Mouse (Mus musculus) limb, embryonic 13.5 days (tissue): ENCODE measurements around the gene Gjb1. TPM values are rescaled to one million over a fixed set of nuclear protein-coding genes. Genes with fewer than 3 reads are reported as not detected.
A peak's percentile ranks its signal among the peaks of the same experiment; 100 is the strongest.

ENCODE experiments used
- ATAC-seq: fragments of 200-750 bp; cut with Nextera tagmentation; 2 replicates; pipeline ENCODE4 v1.8.0; 2017; ENCODE audit warnings: low read depth, moderate number of reproducible peaks, moderate TSS enrichment; ENCODE audit not compliant: low FRiP score
- H3K27ac ChIP-seq: fragments of 300-500 bp; sonication (generic); 2 replicates; pipeline ENCODE4 v1.5.1; 2015; ENCODE audit warnings: inconsistent platforms, mild to moderate bottlenecking, moderate library complexity
- H3K27me3 ChIP-seq: fragments of 300-500 bp; sonication (generic); 2 replicates; pipeline ENCODE4 v1.6.1; 2015; ENCODE audit warnings: mild to moderate bottlenecking, inconsistent platforms
- H3K36me3 ChIP-seq: fragments of 300-500 bp; sonication (generic); 2 replicates; pipeline ENCODE4 v1.6.1; 2015; ENCODE audit warnings: inconsistent platforms, mild to moderate bottlenecking, moderate library complexity
- H3K4me1 ChIP-seq: fragments of 300-500 bp; sonication (generic); 2 replicates; pipeline ENCODE4 v1.6.1; 2015; ENCODE audit warnings: inconsistent platforms
- H3K4me2 ChIP-seq: fragments of 300-500 bp; sonication (generic); replicated peaks from 2 replicates; pipeline ENCODE4 v1.6.1; 2015; ENCODE audit warnings: inconsistent platforms, mild to moderate bottlenecking, moderate library complexity
- H3K4me3 ChIP-seq: fragments of 300-500 bp; sonication (generic); 2 replicates; pipeline ENCODE4 v1.5.1; 2015; ENCODE audit warnings: moderate library complexity, mild to moderate bottlenecking, inconsistent platforms
- H3K9ac ChIP-seq: fragments of 300-500 bp; sonication (generic); 2 replicates; pipeline ENCODE4 v1.6.1; 2015; ENCODE audit warnings: mild to moderate bottlenecking, inconsistent platforms
- H3K9me3 ChIP-seq: fragments of 300-500 bp; sonication (generic); 2 replicates; pipeline ENCODE4 v1.6.1; 2016; ENCODE audit warnings: inconsistent platforms
- WGBS: fragments of 180-500 bp; shearing (Covaris S2); methylation state at CpG from one replicate; pipeline ENCODE4 v1.1.7; 2015; 5-methylcytosine and 5-hydroxymethylcytosine counted together
- polyA plus RNA-seq: library from polyadenylated mRNA; unstranded; fragments of >200 nt; fragmentation: Nextera tagmentation; extraction: Ambion mirVana; gene quantifications from 2 replicates; pipeline ENCODE4 v1.2.1, GENCODE M21; 2015

The Gjb1 gene
- polyA plus RNA-seq, 1 experiment from 2014 or later: not detected

- H3K4me3 ChIP-seq: no peak overlapping the region
- no peaks in the 10 kb centered on the region for H3K9me3 ChIP-seq
- H3K9ac ChIP-seq: no peak overlapping the region
- no peak overlapping the region for H3K27ac ChIP-seq
- H3K36me3 ChIP-seq: no peaks in the 10 kb centered on the region
- WGBS: 71% methylated on average over 3 of the region's 3 CpGs
- ATAC-seq: no peak
- H3K4me1 ChIP-seq: no peaks in the 10 kb centered on the region
- H3K27me3 ChIP-seq: peaks cover 22% of the 10 kb centered on the region
- H3K4me2 ChIP-seq: no peak overlapping the region
These were observed 5.6 kb upstream of the Gjb1 start for GRCm38 (mm10) chrX:101370573-101370972.

- Histone ChIP-seq H3K9me3 (no peaks in the 10 kb centered on the region), H3K9ac (no peak overlapping the region), H3K4me1 (no peaks in the 10 kb centered on the region), H3K4me2 (no peak overlapping the region), H3K4me3 (no peak overlapping the region), H3K27me3 (peaks cover 28% of the 10 kb centered on the region), H3K27ac (no peak overlapping the region), H3K36me3 (no peaks in the 10 kb centered on the region)
- no peak for ATAC-seq
- WGBS: 51% methylated on average over 5 of the region's 5 CpGs
These were observed 3.2 kb upstream of the Gjb1 start for GRCm38 (mm10) chrX:101372946-101373345.

- Histone ChIP-seq H3K9me3 (no peaks in the 10 kb centered on the region), H3K36me3 (no peaks in the 10 kb centered on the region), H3K27ac (no peak overlapping the region), H3K9ac (no peak overlapping the region), H3K4me3 (no peak overlapping the region), H3K4me2 (no peak overlapping the region), H3K4me1 (no peaks in the 10 kb centered on the region), H3K27me3 (peaks cover 54% of the 10 kb centered on the region)
- ATAC-seq: no peak
- 71% methylated on average over 4 of the region's 4 CpGs for WGBS
These were observed 898 bp downstream of the Gjb1 start for GRCm38 (mm10) chrX:101377076-101377475.

GRCm38 (mm10) chrX:101379744-101380143 is 3.6 kb downstream of the Gjb1 start:
- ATAC-seq: no peak
- H3K4me3 ChIP-seq: no peak overlapping the region
- H3K36me3 ChIP-seq: no peaks in the 10 kb centered on the region
- WGBS: 63% methylated on average over 1 of the region's 1 CpGs
- H3K4me2 ChIP-seq: no peak overlapping the region
- no peaks in the 10 kb centered on the region for H3K4me1 ChIP-seq
- H3K27me3 ChIP-seq: peaks cover 68% of the 10 kb centered on the region
- no peak overlapping the region for H3K9ac ChIP-seq
- no peaks in the 10 kb centered on the region for H3K9me3 ChIP-seq
- H3K27ac ChIP-seq: no peak overlapping the region

GRCm38 (mm10) chrX:101383455-101383854 is 7.3 kb downstream of the Gjb1 start:
- Histone ChIP-seq H3K4me1 (no peaks in the 10 kb centered on the region), H3K4me2 (no peak overlapping the region), H3K36me3 (no peaks in the 10 kb centered on the region), H3K9ac (no peak overlapping the region), H3K4me3 (no peak overlapping the region), H3K9me3 (no peaks in the 10 kb centered on the region), H3K27ac (no peak overlapping the region), H3K27me3 (peaks cover 84% of the 10 kb centered on the region)
- 26% methylated on average over 18 of the region's 18 CpGs for WGBS
- ATAC-seq: no peak

- Histone ChIP-seq H3K4me3 (peak overlapping the region; percentile 31), H3K36me3 (no peaks in the 10 kb centered on the region), H3K27me3 (peaks cover 78% of the 10 kb centered on the region), H3K9me3 (no peaks in the 10 kb centered on the region), H3K4me1 (no peaks in the 10 kb centered on the region), H3K4me2 (peak overlapping the region; percentile 58), H3K9ac (0 out of 2 replicates have a peak overlapping the region, but pooled peaks have one; percentile 31), H3K27ac (no peak overlapping the region)
- no peak for ATAC-seq
- WGBS: 15% methylated on average over 32 of the region's 32 CpGs
These were observed 8.4 kb downstream of the Gjb1 start for GRCm38 (mm10) chrX:101384439-101385137.

- Histone ChIP-seq H3K27me3 (peaks cover 67% of the 10 kb centered on the region), H3K4me1 (no peaks in the 10 kb centered on the region), H3K9me3 (no peaks in the 10 kb centered on the region), H3K36me3 (no peaks in the 10 kb centered on the region), H3K27ac (no peak overlapping the region), H3K9ac (no peak overlapping the region), H3K4me3 (no peak overlapping the region), H3K4me2 (no peak overlapping the region)
- ATAC-seq: no peak
- 28% methylated on average over 4 of the region's 4 CpGs for WGBS
These were observed 10.0 kb downstream of the Gjb1 start for GRCm38 (mm10) chrX:101386222-101386621.

GRCm38 (mm10) chrX:101388866-101389537 is 12.8 kb downstream of the Gjb1 start:
- no peak overlapping the region for H3K4me2 ChIP-seq
- H3K36me3 ChIP-seq: no peaks in the 10 kb centered on the region
- no peak for ATAC-seq
- no peaks in the 10 kb centered on the region for H3K4me1 ChIP-seq
- no peak overlapping the region for H3K9ac ChIP-seq
- H3K27me3 ChIP-seq: peaks cover 48% of the 10 kb centered on the region
- WGBS: 72% methylated on average over 5 of the region's 5 CpGs
- H3K4me3 ChIP-seq: no peak overlapping the region
- no peaks in the 10 kb centered on the region for H3K9me3 ChIP-seq
- H3K27ac ChIP-seq: no peak overlapping the region

GRCm38 (mm10) chrX:101394341-101394740 is 18.2 kb downstream of the Gjb1 start:
- H3K9me3 ChIP-seq: no peaks in the 10 kb centered on the region
- ATAC-seq: no peak
- no peak overlapping the region for H3K4me3 ChIP-seq
- no peak overlapping the region for H3K4me2 ChIP-seq
- no peaks in the 10 kb centered on the region for H3K36me3 ChIP-seq
- no peak overlapping the region for H3K27ac ChIP-seq
- no peak overlapping the region for H3K9ac ChIP-seq
- H3K4me1 ChIP-seq: no peaks in the 10 kb centered on the region
- H3K27me3 ChIP-seq: peaks cover 38% of the 10 kb centered on the region
- WGBS: 73% methylated on average over 2 of the region's 2 CpGs

- no peak overlapping the region for H3K4me2 ChIP-seq
- H3K27me3 ChIP-seq: peaks cover 31% of the 10 kb centered on the region
- H3K9me3 ChIP-seq: no peaks in the 10 kb centered on the region
- no peak for ATAC-seq
- H3K36me3 ChIP-seq: no peaks in the 10 kb centered on the region
- H3K4me1 ChIP-seq: no peaks in the 10 kb centered on the region
- whole genome bisulfite sequencing: 20% methylated on average over 11 of the region's 11 CpGs
- H3K4me3 ChIP-seq: no peak overlapping the region
- H3K9ac ChIP-seq: no peak overlapping the region
- H3K27ac ChIP-seq: no peak overlapping the region
These were observed 20.3 kb downstream of the Gjb1 start for GRCm38 (mm10) chrX:101396459-101396858.

GRCm38 (mm10) chrX:101418946-101419724 is 43.0 kb downstream of the Gjb1 start:
- Histone ChIP-seq H3K4me2 (peak overlapping the region; percentile 74), H3K36me3 (peaks cover 19% of the 10 kb centered on the region), H3K4me1 (peaks cover 15% of the 10 kb centered on the region), H3K27ac (peak overlapping the region; percentile 76; the same call in 1 of the 2 replicates), H3K9me3 (no peaks in the 10 kb centered on the region), H3K9ac (peak overlapping the region; percentile 74), H3K4me3 (peak overlapping the region; percentile 59), H3K27me3 (peaks cover 12% of the 10 kb centered on the region; the same call in 1 of the 2 replicates)
- peak; percentile 6; the same call in 1 of the 2 replicates for ATAC-seq
- 25% methylated on average over 32 of the region's 36 CpGs for WGBS
